Mouse (Mus musculus) hindbrain, embryonic 12.5 days (tissue): ENCODE measurements at regions not wholly inside any gene's neighbourhood (a gene's known extent, or its start where the extent isn't known, plus 50 kb on each side); places are given as distances from the start of the nearest gene placed in this dataset.

ENCODE experiments used
- ATAC-seq: fragments of 200-750 bp; cut with Nextera tagmentation; 2 replicates; pipeline ENCODE4 v1.8.0; 2017; ENCODE audit warnings: moderate TSS enrichment; ENCODE audit not compliant: low FRiP score
- H3K27ac ChIP-seq: fragments of 300-500 bp; sonication (generic); 2 replicates; pipeline ENCODE4 v1.5.1; 2016; ENCODE audit warnings: mild to moderate bottlenecking
- H3K27me3 ChIP-seq: fragments of 300-500 bp; sonication (generic); 2 replicates; pipeline ENCODE4 v1.6.1; 2016; ENCODE audit warnings: mild to moderate bottlenecking
- H3K36me3 ChIP-seq: fragments of 300-500 bp; sonication (generic); 2 replicates; pipeline ENCODE4 v1.6.1; 2016; ENCODE audit warnings: mild to moderate bottlenecking
- H3K4me1 ChIP-seq: fragments of 300-500 bp; sonication (generic); 2 replicates; pipeline ENCODE4 v1.6.1; 2016
- H3K4me2 ChIP-seq: fragments of 300-500 bp; sonication (generic); replicated peaks from 2 replicates; pipeline ENCODE4 v1.6.1; 2016; ENCODE audit warnings: mild to moderate bottlenecking
- H3K4me3 ChIP-seq: fragments of 300-500 bp; sonication (generic); 2 replicates; pipeline ENCODE4 v1.5.1; 2016; ENCODE audit warnings: mild to moderate bottlenecking
- H3K9ac ChIP-seq: fragments of 300-500 bp; sonication (generic); 2 replicates; pipeline ENCODE4 v1.6.1; 2016; ENCODE audit warnings: mild to moderate bottlenecking, moderate library complexity
- H3K9me3 ChIP-seq: fragments of 300-500 bp; sonication (generic); replicated peaks from 2 replicates; pipeline ENCODE4 v1.6.1; 2016; ENCODE audit warnings: mild to moderate bottlenecking
- WGBS: fragments of 180-500 bp; shearing (Covaris S2); methylation state at CpG from one replicate; pipeline ENCODE4 v1.1.7; 2016; 5-methylcytosine and 5-hydroxymethylcytosine counted together

DNA sequence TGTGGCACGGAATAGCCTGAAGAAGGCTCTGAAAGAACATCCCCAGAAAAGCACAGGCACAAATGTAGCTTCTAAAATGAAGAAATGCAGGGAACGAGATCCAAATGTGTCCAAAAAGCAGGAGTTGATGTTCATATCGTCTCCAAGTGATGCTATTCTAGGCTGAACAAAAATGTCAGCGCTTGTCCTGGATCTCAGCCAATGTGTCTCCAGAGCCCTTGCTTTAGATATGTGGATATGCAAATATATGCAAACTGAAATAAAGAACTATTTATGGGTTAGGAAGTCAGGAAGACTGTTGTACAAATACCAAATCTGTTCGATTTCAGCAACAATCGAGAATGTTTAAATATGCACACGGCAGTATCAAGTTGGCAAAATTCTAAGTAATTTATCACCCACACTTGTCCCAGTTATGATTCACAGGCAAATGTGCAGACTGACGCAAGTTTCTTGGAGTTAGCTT, 320.4 kb downstream of the Synb start:
- Histone ChIP-seq H3K9ac (no peak overlapping the region), H3K27ac (no peak overlapping the region), H3K4me2 (no peak overlapping the region), H3K36me3 (no peaks in the 10 kb centered on the region), H3K4me3 (no peak overlapping the region), H3K27me3 (no peaks in the 10 kb centered on the region), H3K4me1 (no peaks in the 10 kb centered on the region), H3K9me3 (no peaks in the 10 kb centered on the region)
- no peak for ATAC-seq
- 79% methylated on average over 8 of the region's 8 CpGs for WGBS

DNA sequence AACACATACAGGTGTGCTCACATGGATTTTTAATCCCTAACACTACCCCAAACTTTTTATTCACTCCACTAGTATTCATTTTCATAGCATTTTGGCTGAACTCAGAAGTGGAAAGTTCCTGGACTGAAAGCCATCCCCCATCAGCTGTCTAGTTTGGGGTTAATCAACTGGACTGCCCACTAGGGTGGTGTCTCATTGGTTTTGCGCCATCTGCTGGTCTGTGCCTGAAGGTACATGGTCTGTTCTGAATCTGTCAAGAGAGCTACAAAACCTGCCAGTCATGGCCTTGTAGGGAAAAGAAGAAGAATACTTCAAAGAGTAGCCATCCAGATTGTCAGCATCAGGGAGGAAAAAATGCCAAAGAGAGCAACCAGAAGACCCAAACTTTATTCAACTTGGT, 327.3 kb downstream of the Synb start:
- Histone ChIP-seq H3K4me2 (no peak overlapping the region), H3K27ac (no peak overlapping the region), H3K9ac (no peak overlapping the region), H3K36me3 (no peaks in the 10 kb centered on the region), H3K4me3 (no peak overlapping the region), H3K27me3 (no peaks in the 10 kb centered on the region), H3K9me3 (no peaks in the 10 kb centered on the region), H3K4me1 (no peaks in the 10 kb centered on the region)
- no peak for ATAC-seq
- WGBS = 0% methylated on average over 1 of the region's 1 CpGs

- Histone ChIP-seq H3K36me3 (no peaks in the 10 kb centered on the region), H3K27me3 (no peaks in the 10 kb centered on the region), H3K4me3 (no peak overlapping the region), H3K9me3 (no peaks in the 10 kb centered on the region), H3K4me2 (no peak overlapping the region), H3K9ac (no peak overlapping the region), H3K27ac (no peak overlapping the region), H3K4me1 (no peaks in the 10 kb centered on the region)
- no peak for ATAC-seq
- WGBS = 75% methylated on average over 9 of the region's 9 CpGs
Measured at GRCm38 (mm10) chr14:68954577-68955460, 339.3 kb downstream of the Synb start.

- WGBS = 85% methylated on average over 3 of the region's 3 CpGs
- H3K27ac ChIP-seq = no peak overlapping the region
- H3K36me3 ChIP-seq = no peaks in the 10 kb centered on the region
- H3K9ac ChIP-seq = no peak overlapping the region
- H3K9me3 ChIP-seq = no peaks in the 10 kb centered on the region
- H3K4me2 ChIP-seq = no peak overlapping the region
- peaks cover 5% of the 10 kb centered on the region; the same call in 1 of the 2 replicates for H3K4me1 ChIP-seq
- H3K4me3 ChIP-seq = no peak overlapping the region
- ATAC-seq = no peak
- H3K27me3 ChIP-seq = no peaks in the 10 kb centered on the region
Measured at GRCm38 (mm10) chr14:68945906-68946305, 348.2 kb downstream of the Synb start.

DNA sequence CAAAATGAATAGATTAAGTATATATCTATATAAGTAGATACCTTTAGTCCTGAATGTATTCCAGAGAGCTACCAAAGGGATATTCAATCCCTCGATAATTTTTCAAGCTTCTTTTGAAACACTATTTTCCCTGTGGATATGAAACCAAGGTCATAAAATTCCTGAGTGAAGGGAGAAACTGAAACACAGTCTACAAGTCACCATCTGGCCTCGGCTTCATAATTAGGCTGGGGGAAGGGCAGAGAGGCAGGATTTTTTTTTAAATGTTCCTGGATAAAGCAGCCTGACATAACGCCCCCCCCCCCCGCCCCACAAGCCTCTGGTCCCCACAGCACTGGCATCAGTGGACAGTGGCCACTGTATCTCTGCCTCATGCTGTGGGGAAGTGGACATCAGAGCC, 348.7 kb downstream of the Synb start:
- Histone ChIP-seq H3K27me3 (no peaks in the 10 kb centered on the region), H3K27ac (no peak overlapping the region), H3K4me2 (no peak overlapping the region), H3K9ac (no peak overlapping the region), H3K36me3 (no peaks in the 10 kb centered on the region), H3K9me3 (no peaks in the 10 kb centered on the region), H3K4me1 (peaks cover 5% of the 10 kb centered on the region; the same call in 1 of the 2 replicates), H3K4me3 (no peak overlapping the region)
- ATAC-seq = no peak
- WGBS = 55% methylated on average over 4 of the region's 4 CpGs

DNA sequence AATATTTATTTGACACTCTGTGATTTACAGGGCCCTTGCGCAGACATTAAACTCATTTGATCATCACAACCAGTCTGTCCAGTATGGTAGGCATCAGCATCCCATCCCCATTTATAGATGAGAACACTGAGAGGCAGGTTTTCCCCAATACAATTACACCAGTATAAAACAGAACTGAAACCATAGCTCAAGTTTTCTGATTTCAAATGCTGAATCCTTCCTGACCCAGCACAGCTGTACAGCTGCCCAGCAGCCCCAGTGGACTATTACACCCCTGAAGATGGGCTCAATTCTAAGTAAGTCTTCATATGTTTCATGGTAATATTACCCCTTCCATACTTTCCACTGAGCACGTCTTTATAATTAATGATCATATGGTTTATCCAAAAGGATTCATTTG, 352.3 kb downstream of the Synb start:
- H3K27me3 ChIP-seq = no peaks in the 10 kb centered on the region
- H3K4me3 ChIP-seq = no peak overlapping the region
- H3K27ac ChIP-seq = no peak overlapping the region
- no peaks in the 10 kb centered on the region for H3K36me3 ChIP-seq
- H3K9ac ChIP-seq = no peak overlapping the region
- no peak overlapping the region for H3K4me2 ChIP-seq
- ATAC-seq = no peak
- peaks cover 5% of the 10 kb centered on the region; the same call in 1 of the 2 replicates for H3K4me1 ChIP-seq
- WGBS = 94% methylated on average over 2 of the region's 2 CpGs
- H3K9me3 ChIP-seq = no peaks in the 10 kb centered on the region

DNA sequence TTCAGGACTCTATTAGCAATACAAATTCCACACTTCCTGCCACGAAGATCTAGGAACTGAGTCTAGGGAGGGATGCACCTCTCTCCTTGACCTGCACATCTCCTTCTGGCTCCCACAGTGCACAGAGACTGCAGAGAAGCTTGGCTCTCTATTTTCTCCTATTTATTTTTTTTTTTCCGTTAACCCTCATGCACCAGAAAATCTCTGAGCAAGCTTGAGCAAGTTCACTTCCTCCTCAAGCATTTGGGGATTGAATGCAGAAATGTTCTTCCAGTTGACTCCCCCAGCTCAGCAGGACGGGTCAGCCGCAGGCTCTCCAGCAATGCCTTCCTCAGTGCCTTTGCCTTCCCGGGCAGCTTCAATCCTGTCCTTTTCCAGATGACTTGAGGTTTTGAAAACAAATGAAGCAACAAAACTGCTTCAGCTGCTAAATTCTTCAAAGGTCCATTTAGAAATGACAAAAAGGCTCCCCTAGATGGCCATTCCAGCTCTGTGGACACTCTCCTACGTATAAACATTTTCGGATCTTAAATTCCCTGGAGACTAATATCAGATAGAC, 352.9 kb downstream of the Synb start:
- H3K4me3 ChIP-seq = no peak overlapping the region
- no peaks in the 10 kb centered on the region for H3K36me3 ChIP-seq
- WGBS = 28% methylated on average over 7 of the region's 7 CpGs
- peaks cover 5% of the 10 kb centered on the region; the same call in 1 of the 2 replicates for H3K4me1 ChIP-seq
- no peak overlapping the region for H3K9ac ChIP-seq
- H3K27ac ChIP-seq = no peak overlapping the region
- no peak overlapping the region for H3K4me2 ChIP-seq
- H3K9me3 ChIP-seq = 0 out of 2 replicates have a peak, but pooled peaks cover 3% of the 10 kb centered on the region
- H3K27me3 ChIP-seq = no peaks in the 10 kb centered on the region
- ATAC-seq = no peak

DNA sequence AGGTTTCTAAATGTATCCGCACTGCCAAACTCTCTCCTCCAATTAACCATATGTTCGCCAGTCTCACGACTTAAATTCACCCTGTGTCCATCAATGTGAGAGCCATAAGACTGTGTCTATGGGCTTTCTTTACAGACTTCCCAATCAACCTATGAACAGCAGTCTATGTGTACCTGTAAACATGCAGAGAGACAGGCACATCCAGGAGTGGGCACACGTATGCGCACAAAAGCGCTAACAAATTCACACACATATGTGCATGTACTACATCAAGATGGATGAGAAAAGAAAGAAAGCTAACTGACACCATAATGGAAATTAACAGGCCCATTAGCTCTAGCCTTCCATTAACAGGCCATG, 358.8 kb downstream of the Synb start:
- Histone ChIP-seq H3K9me3 (0 out of 2 replicates have a peak, but pooled peaks cover 5% of the 10 kb centered on the region), H3K4me3 (no peak overlapping the region), H3K27me3 (no peaks in the 10 kb centered on the region), H3K9ac (no peak overlapping the region), H3K4me1 (peaks cover 12% of the 10 kb centered on the region), H3K4me2 (no peak overlapping the region), H3K27ac (no peak overlapping the region), H3K36me3 (no peaks in the 10 kb centered on the region)
- ATAC-seq = 0 out of 2 replicates have a peak, but pooled peaks have one; percentile 8
- WGBS = 66% methylated on average over 6 of the region's 6 CpGs

DNA sequence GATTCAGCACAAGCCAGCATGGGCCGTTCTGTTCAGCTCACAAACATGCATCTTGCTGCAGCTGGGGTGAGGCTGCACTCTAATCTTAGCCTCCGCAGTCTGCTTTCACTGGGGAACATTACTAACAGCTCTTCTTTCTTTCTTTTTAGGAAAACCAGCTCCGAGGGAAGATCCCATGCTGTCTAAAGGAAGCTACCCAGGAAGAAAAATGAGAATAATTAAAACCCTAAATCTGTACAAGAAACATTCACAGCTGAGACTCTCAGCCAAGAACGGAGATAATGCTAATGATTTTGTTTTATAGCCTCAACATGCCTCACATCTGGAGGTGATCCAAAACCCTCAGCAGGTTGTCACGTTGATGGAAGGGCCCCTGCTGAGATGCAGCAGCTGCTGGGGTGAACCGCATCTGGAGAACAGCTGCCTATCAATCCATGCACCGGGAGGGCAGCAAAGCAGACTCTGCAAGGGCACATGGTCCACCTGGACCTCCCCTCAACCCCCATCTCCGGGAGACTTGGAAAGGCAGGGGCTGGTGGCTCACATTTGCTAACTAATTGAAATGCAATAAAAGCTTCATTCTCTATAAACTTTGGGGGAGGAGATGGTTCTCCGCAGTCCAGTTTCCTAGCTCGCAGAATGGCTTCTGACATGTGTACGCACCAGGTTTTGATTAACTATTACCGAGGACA, 359.3 kb downstream of the Synb start:
- Histone ChIP-seq H3K27me3 (no peaks in the 10 kb centered on the region), H3K27ac (0 out of 2 replicates have a peak overlapping the region, but pooled peaks have one; percentile 23), H3K4me1 (peaks cover 12% of the 10 kb centered on the region), H3K4me3 (no peak overlapping the region), H3K9me3 (0 out of 2 replicates have a peak, but pooled peaks cover 5% of the 10 kb centered on the region), H3K36me3 (no peaks in the 10 kb centered on the region), H3K4me2 (no peak overlapping the region), H3K9ac (no peak overlapping the region)
- ATAC-seq = peak; percentile 68; the same call in 1 of the 2 replicates
- 20% methylated on average over 12 of the region's 12 CpGs for WGBS

DNA sequence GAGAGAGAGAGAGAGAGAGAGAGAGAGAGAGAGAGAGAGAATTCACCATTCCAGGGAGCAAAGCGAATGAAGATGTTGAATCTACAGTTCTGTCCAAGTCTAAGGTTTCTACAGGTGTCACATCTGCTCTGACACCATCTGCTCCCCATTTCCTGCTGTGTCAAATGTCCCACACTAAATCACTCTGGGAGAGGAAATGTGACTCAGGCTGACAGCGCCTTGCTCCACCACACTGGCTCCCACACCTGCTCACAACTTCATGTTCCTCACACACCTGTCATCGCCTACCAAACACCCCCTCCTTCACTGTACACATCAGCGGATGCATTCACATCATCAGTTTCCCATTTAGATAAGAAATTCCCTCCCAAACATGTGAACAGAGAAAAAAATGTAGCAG, 366.3 kb downstream of the Synb start:
- 68% methylated on average over 4 of the region's 4 CpGs for WGBS
- H3K9me3 ChIP-seq = no peaks in the 10 kb centered on the region
- no peaks in the 10 kb centered on the region for H3K27me3 ChIP-seq
- H3K27ac ChIP-seq = no peak overlapping the region
- H3K9ac ChIP-seq = no peak overlapping the region
- ATAC-seq = no peak
- no peak overlapping the region for H3K4me2 ChIP-seq
- H3K4me3 ChIP-seq = no peak overlapping the region
- peaks cover 5% of the 10 kb centered on the region for H3K4me1 ChIP-seq
- H3K36me3 ChIP-seq = no peaks in the 10 kb centered on the region

- Histone ChIP-seq H3K4me1 (peaks cover 12% of the 10 kb centered on the region), H3K27ac (peak overlapping the region; percentile 17; the same call in 1 of the 2 replicates)
- WGBS = 11% methylated on average over 2 of the region's 2 CpGs
Measured at GRCm38 (mm10) chr14:68923054-68923453, 371.0 kb downstream of the Synb start.

GRCm38 (mm10) chr14:68922035-68922434, 372.1 kb downstream of the Synb start:
- Histone ChIP-seq H3K4me2 (no peak overlapping the region), H3K27me3 (no peaks in the 10 kb centered on the region), H3K4me3 (no peak overlapping the region), H3K36me3 (no peaks in the 10 kb centered on the region), H3K9me3 (no peaks in the 10 kb centered on the region), H3K4me1 (peaks cover 12% of the 10 kb centered on the region), H3K27ac (no peak overlapping the region), H3K9ac (no peak overlapping the region)
- 54% methylated on average over 2 of the region's 2 CpGs for WGBS
- no peak for ATAC-seq

More at GRCm38 (mm10) chr14:68923054-68923453, 371.0 kb downstream of the Synb start:
- ATAC-seq = peak; percentile 81
- Histone ChIP-seq H3K27me3 (no peaks in the 10 kb centered on the region), H3K9ac (no peak overlapping the region), H3K4me3 (no peak overlapping the region), H3K4me2 (no peak overlapping the region), H3K36me3 (no peaks in the 10 kb centered on the region), H3K9me3 (no peaks in the 10 kb centered on the region)
